Mouse (Mus musculus) splenic B cell, adult 2 months (primary cell): ENCODE measurements around the gene Txndc8.

Experiments
- DNase-seq: peaks from one replicate; pipeline ENCODE4 v3.0.0-alpha.2; 2011; ENCODE audit warnings: low read depth, low spot score
- H3K27me3 ChIP-seq: 2 replicates; pipeline ENCODE4 v1.6.1; 2012; ENCODE audit warnings: mild to moderate bottlenecking, low read length, moderate library complexity, mixed read lengths; ENCODE audit not compliant: control insufficient read depth, poor library complexity, insufficient read depth, severe bottlenecking
- H3K36me3 ChIP-seq: 2 replicates; pipeline ENCODE4 v1.6.1; 2012; ENCODE audit warnings: mild to moderate bottlenecking, low read length, moderate library complexity, mixed read lengths; ENCODE audit not compliant: control insufficient read depth, poor library complexity, insufficient read depth, severe bottlenecking

Txndc8 gene

GRCm38 (mm10) chr4:57947476-57947875 is 61.4 kb downstream of the Txndc8 start:
- H3K36me3 ChIP-seq = peaks cover 4% of the 10 kb centered on the region
- no peak for DNase-seq
- H3K27me3 ChIP-seq = no peaks in the 10 kb centered on the region

GRCm38 (mm10) chr4:57947036-57947435 is 61.9 kb downstream of the Txndc8 start:
- no peaks in the 10 kb centered on the region for H3K27me3 ChIP-seq
- no peak for DNase-seq
- H3K36me3 ChIP-seq = peaks cover 4% of the 10 kb centered on the region

GRCm38 (mm10) chr4:57942892-57943291 is 66.0 kb downstream of the Txndc8 start:
- DNase-seq = no peak
- H3K27me3 ChIP-seq = no peaks in the 10 kb centered on the region
- H3K36me3 ChIP-seq = 0 out of 2 replicates have a peak, but pooled peaks cover 1% of the 10 kb centered on the region

- 0 out of 2 replicates have a peak, but pooled peaks cover 1% of the 10 kb centered on the region for H3K36me3 ChIP-seq
- DNase-seq = no peak
Measured at GRCm38 (mm10) chr4:57940631-57941030, 68.3 kb downstream of the Txndc8 start.

GRCm38 (mm10) chr4:57937292-57937691 is 71.6 kb downstream of the Txndc8 start:
- no peak for DNase-seq
- H3K36me3 ChIP-seq = no peaks in the 10 kb centered on the region
- H3K27me3 ChIP-seq = no peaks in the 10 kb centered on the region

More at GRCm38 (mm10) chr4:57940631-57941030, 68.3 kb downstream of the Txndc8 start:
- no peaks in the 10 kb centered on the region for H3K27me3 ChIP-seq

GRCm38 (mm10) chr4:57934181-57934580 is 74.7 kb downstream of the Txndc8 start:
- no peaks in the 10 kb centered on the region for H3K27me3 ChIP-seq
- no peaks in the 10 kb centered on the region for H3K36me3 ChIP-seq
- no peak for DNase-seq
